Mouse (Mus musculus): Measurements from ENCODE around the gene Tenm2.

DNA sequence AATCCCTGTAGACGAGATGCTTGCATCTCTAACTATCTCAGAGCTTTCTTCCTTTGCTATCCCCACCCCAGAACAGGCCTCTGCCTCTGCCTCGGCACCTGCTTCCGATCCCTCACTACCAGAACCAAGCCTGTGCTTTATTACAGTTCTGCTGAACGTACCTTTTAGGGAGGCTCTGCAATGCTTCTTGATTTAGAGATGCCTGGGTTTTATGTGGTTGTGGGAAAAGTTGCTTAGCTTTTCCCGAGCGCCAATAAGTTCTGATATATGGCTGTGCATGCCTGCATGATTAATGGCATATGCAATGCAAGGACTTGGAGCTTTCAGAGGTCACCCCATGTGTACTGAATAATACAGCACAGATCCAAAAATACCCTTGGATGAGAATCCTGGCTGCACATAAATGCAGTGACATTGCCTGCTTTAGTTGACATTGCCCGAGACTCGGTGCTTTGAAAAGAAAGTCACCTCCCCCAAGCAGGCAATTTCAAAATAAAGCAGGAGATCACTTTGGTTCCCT is 1114.3 kb downstream of the Tenm2 start:
- TF ChIP-seq CTCF (IDR thresholded peaks at IDR 0.05), result no peak
- no peak for TF ChIP-seq EP300 (IDR thresholded peaks at IDR 0.05; ENCODE audit: insufficient read depth, low read depth, low read length)
